In genomic region chr12:72285366-72286345, GRCm38 (mm10) we compare ENCODE assay signal across 9 mouse cellular contexts.
DNase-seq lines count a peak whose midpoint lies in the region; ATAC-seq lines count a peak whose summit lies in the region.
"Had no signal": no experiment of that assay in that cellular context is flagged by ENCODE, and none has a peak within 500 bp of the region (broad histone marks: within the 10 kb centered on the region; RNA-seq: fewer than 3 reads in every experiment).

No protein-coding gene starts in this region.

- no peak overlapping the region for H3K4me2 ChIP-seq in midbrain, embryonic 12.5 days (replicated peaks)

- 78% methylated on average over 25 of the region's 25 CpGs for WGBS in midbrain, embryonic 12.5 days

- H3K9ac ChIP-seq in midbrain, embryonic 12.5 days (replicated peaks) = no peak overlapping the region

- no peak overlapping the region for H3K4me3 ChIP-seq in midbrain, embryonic 12.5 days
- H3K4me3 ChIP-seq: myocyte had no signal

- DNase-seq in adrenal gland, postnatal 14 days = peak; percentile 8
- no peak for DNase-seq in adrenal gland, postnatal 25 days
- DNase-seq in cerebellum, adult 9-11 months = peak; percentile 91
- peak; percentile 87 to 94 for DNase-seq in layer of hippocampus, adult 18-20 months (ENCODE audit: low spot score in 2 of 2)
- DNase-seq in natural killer cell, adult 2 months (ENCODE audit: low spot score in 2 of 2) = no peak
- no peak for DNase-seq in thymus, postnatal 14 days
- DNase-seq in urinary bladder, postnatal 4 days (ENCODE audit: low spot score in 2 of 2) = no peak

- H3K4me1 ChIP-seq in midbrain, embryonic 12.5 days = no peaks in the 10 kb centered on the region

- no peaks in the 10 kb centered on the region for H3K36me3 ChIP-seq in midbrain, embryonic 12.5 days

- peak; percentile 30; the same call in 1 of the 2 replicates for ATAC-seq in midbrain, embryonic 12.5 days (ENCODE audit: low FRiP score, low read depth)

- no peaks in the 10 kb centered on the region for H3K9me3 ChIP-seq in midbrain, embryonic 12.5 days

- no peaks in the 10 kb centered on the region for H3K27me3 ChIP-seq in midbrain, embryonic 12.5 days

- H3K27ac ChIP-seq in midbrain, embryonic 12.5 days (replicated peaks) = no peak overlapping the region

Comparison
In these comparisons a context has a peak if more than half of its experiments do, and no peak if none do; other contexts are left out.
1. DNase-seq: peak in adrenal gland, postnatal 14 days (single experiment), cerebellum, adult 9-11 months (single experiment) and layer of hippocampus, adult 18-20 months (2 of 2); none in adrenal gland, postnatal 25 days (single experiment), natural killer cell, adult 2 months (0 of 2), thymus, postnatal 14 days (single experiment) and urinary bladder, postnatal 4 days (0 of 2).